Mouse (Mus musculus) CH12.LX (cell line): ENCODE results near the gene Blcap. TPM values are rescaled to one million over a fixed set of nuclear protein-coding genes. Genes with fewer than 3 reads are reported as not detected.

ENCODE experiments used
- DNase-seq: peaks from one replicate; pipeline ENCODE4 v3.0.0-alpha.2; 2013; ENCODE audit errors: extremely low read depth
- H3K27ac ChIP-seq: 2 replicates; pipeline ENCODE4 v1.5.1; 2012; ENCODE audit warnings: low read depth, mild to moderate bottlenecking, control low read depth, moderate library complexity; ENCODE audit not compliant: insufficient read depth
- H3K27me3 ChIP-seq: replicated peaks from 2 replicates; pipeline ENCODE3; 2012; ENCODE audit warnings: inconsistent platforms
- H3K36me3 ChIP-seq, 2 experiments: replicated peaks in 1 of 2; 2 replicates each; pipeline versions ENCODE3 to v1.6.1; 2012; ENCODE audit warnings: inconsistent platforms in 1 of 2, low read length in 1 of 2, mild to moderate bottlenecking in 1 of 2, mixed read lengths in 1 of 2, moderate library complexity in 1 of 2; ENCODE audit not compliant: control insufficient read depth in 1 of 2, insufficient read depth in 1 of 2
- H3K4me1 ChIP-seq, 2 experiments: 2 replicates each; pipeline ENCODE4 v1.6.1; 2012; ENCODE audit warnings: inconsistent platforms in 1 of 2, moderate library complexity in 1 of 2; ENCODE audit not compliant: insufficient read depth in 2 of 2, control insufficient read depth in 1 of 2
- H3K4me2 ChIP-seq: 2 replicates; pipeline ENCODE4 v1.6.1; 2012; ENCODE audit warnings: low read depth, mild to moderate bottlenecking, control low read depth; ENCODE audit not compliant: poor library complexity, insufficient read depth, severe bottlenecking
- H3K4me3 ChIP-seq, 3 experiments: fragments of 150-350 bp in 1 of 3; sonication (generic) in 1 of 3; replicated peaks in 1 of 3; 2 replicates each; pipeline versions ENCODE3 to v1.5.1; 2011 to 2012; ENCODE audit warnings: low read depth in 2 of 3, low read length in 2 of 3, mild to moderate bottlenecking in 2 of 3, moderate library complexity in 2 of 3, control low read depth in 1 of 3, improper control_type of control experiment in 1 of 3, inconsistent platforms in 1 of 3, mixed read lengths in 1 of 3; ENCODE audit not compliant: poor library complexity in 1 of 3
- H3K79me2 ChIP-seq: replicated peaks from 2 replicates; pipeline ENCODE4 v1.6.1; 2012; ENCODE audit warnings: mild to moderate bottlenecking, moderate library complexity; ENCODE audit not compliant: control insufficient read depth, poor library complexity, insufficient read depth, severe bottlenecking; ENCODE audit errors: extremely low read depth
- H3K9ac ChIP-seq: 2 replicates; pipeline ENCODE4 v1.6.1; 2012; ENCODE audit warnings: low read depth, mild to moderate bottlenecking, control low read depth, moderate library complexity; ENCODE audit not compliant: insufficient read depth
- H3K9me3 ChIP-seq: replicated peaks from 2 replicates; pipeline ENCODE3; 2012; ENCODE audit warnings: low read length, inconsistent platforms, mixed read lengths
- CHD1 ChIP-seq: IDR thresholded peaks from 2 replicates; pipeline ENCODE4 v1.6.1; 2012; ENCODE audit warnings: low read depth, low read length, improper control_type of control experiment, inconsistent platforms
- GABPA ChIP-seq: IDR thresholded peaks from 2 replicates; pipeline ENCODE4 v1.6.1; 2012; ENCODE audit warnings: low read depth, low read length, improper control_type of control experiment, inconsistent platforms; ENCODE audit not compliant: insufficient replicate concordance
- IRF4 ChIP-seq: IDR thresholded peaks from 2 replicates; pipeline ENCODE4 v1.6.1; 2014; ENCODE audit warnings: low read depth, mild to moderate bottlenecking, inconsistent platforms, low read length, improper control_type of control experiment
- JUN ChIP-seq: IDR thresholded peaks from 2 replicates; pipeline ENCODE4 v1.6.1; 2011; ENCODE audit warnings: low read depth, mild to moderate bottlenecking, low read length, improper control_type of control experiment, moderate library complexity; ENCODE audit not compliant: insufficient read depth
- KAT2A ChIP-seq: IDR thresholded peaks from 2 replicates; pipeline ENCODE4 v1.6.1; 2012; ENCODE audit warnings: low read length, improper control_type of control experiment, inconsistent platforms; ENCODE audit not compliant: insufficient replicate concordance
- MXI1 ChIP-seq: IDR thresholded peaks from 2 replicates; pipeline ENCODE4 v1.6.1; 2011; ENCODE audit warnings: mild to moderate bottlenecking, low read depth, low read length, improper control_type of control experiment
- MYC ChIP-seq: IDR thresholded peaks from 2 replicates; pipeline ENCODE4 v1.6.1; 2011; ENCODE audit warnings: low read depth, mild to moderate bottlenecking, improper control_type of control experiment, low read length
- NELFE ChIP-seq: IDR thresholded peaks from 2 replicates; pipeline ENCODE4 v1.6.1; 2011; ENCODE audit warnings: low read depth, low read length, improper control_type of control experiment
- POLR2A ChIP-seq: IDR thresholded peaks from 2 replicates; pipeline ENCODE4 v1.6.1; 2011; ENCODE audit warnings: low read depth, mild to moderate bottlenecking, improper control_type of control experiment, low read length
- SIN3A ChIP-seq: IDR thresholded peaks from 2 replicates; pipeline ENCODE4 v1.6.1; 2012; ENCODE audit warnings: low read length, improper control_type of control experiment, inconsistent platforms
- TBP ChIP-seq: conservative IDR thresholded peaks from 2 replicates; pipeline ENCODE4 v1.6.1; 2011; ENCODE audit warnings: low read depth, low read length, improper control_type of control experiment
- TCF12 ChIP-seq: IDR thresholded peaks from 2 replicates; pipeline ENCODE4 v1.6.1; 2014; ENCODE audit warnings: low read depth, mild to moderate bottlenecking, inconsistent platforms, low read length, improper control_type of control experiment
- USF2 ChIP-seq: conservative IDR thresholded peaks from 2 replicates; pipeline ENCODE4 v1.6.1; 2011; ENCODE audit warnings: low read depth, low read length, improper control_type of control experiment
- ZC3H11A ChIP-seq: IDR thresholded peaks from 2 replicates; pipeline ENCODE4 v1.6.1; 2012; ENCODE audit warnings: low read depth, mild to moderate bottlenecking, inconsistent platforms, low read length, improper control_type of control experiment
- dilution Hi-C: fragments of 300-500 bp; cut with MboI; formaldehyde crosslinking; loops from 2 replicates; pipeline ENCODE4 v1.14.3; 2020; ENCODE audit warnings: low sequenced_read_pairs; ENCODE audit not compliant: extremely low pct_unique_long_range_greater_than_20kb, extremely low pct_ligation_motif_present
- in situ Hi-C: fragments of 300-500 bp; cut with MboI; formaldehyde crosslinking; loops from 3 replicates; pipeline ENCODE4 v1.14.3; 2019; ENCODE audit warnings: low sequenced_read_pairs, low pct_ligation_motif_present, low pct_unique_long_range_greater_than_20kb, mixed read lengths
- polyA plus RNA-seq: library from polyadenylated mRNA; unstranded; fragments of >175 nt; gene quantifications from 2 replicates; pipeline ENCODE4 v1.2.1, GENCODE M21; 2012; ENCODE audit warnings: low read depth; ENCODE audit not compliant: insufficient read length
- total RNA-seq, 2 experiments: library from RNA; depleted of rRNA; stranded (reverse); fragments of 300-350 nt in 1 of 2; fragments of >200 nt in 1 of 2; gene quantifications; 2 replicates each; pipeline ENCODE4 v1.2.3; 2012 to 2014

Blcap gene
- total and polyA plus RNA-seq, 3 experiments: 14.0 to 18.9 (median 16.0) TPM

GRCm38 (mm10) chr2:157509182-157509581 lies 61.9 kb downstream of the Blcap start:
- TF ChIP-seq NELFE (no peak), USF2 (no peak), JUN (no peak), POLR2A (no peak), MXI1 (no peak), CHD1 (no peak)
- TF ChIP-seq, all 38 proteins: peak for 0
- no peaks in the 10 kb centered on the region for H3K9me3 ChIP-seq

GRCm38 (mm10) chr2:157506779-157507178 lies 64.3 kb downstream of the Blcap start:
- in situ Hi-C loops (no loop called here), dilution Hi-C loops (no loop called here)
- Histone ChIP-seq H3K79me2 (no peaks in the 10 kb centered on the region), H3K4me2 (no peak overlapping the region), H3K9ac (no peak overlapping the region), H3K27ac (no peak overlapping the region), H3K27me3 (peaks cover 97% of the 10 kb centered on the region), H3K9me3 (no peaks in the 10 kb centered on the region), H3K36me3 (no peaks in the 10 kb centered on the region), H3K4me3 (no peak overlapping the region), H3K4me1 (no peaks in the 10 kb centered on the region)
- no peak for TF ChIP-seq MYC
- TF ChIP-seq TBP: no peak
- no peak for TF ChIP-seq SIN3A
- no peak for TF ChIP-seq TCF12
- no peak for TF ChIP-seq IRF4
- TF ChIP-seq ZC3H11A: no peak
- no peak for TF ChIP-seq GABPA
- TF ChIP-seq KAT2A: no peak
- DNase-seq: no peak

More at GRCm38 (mm10) chr2:157509182-157509581, 61.9 kb downstream of the Blcap start:
- DNase-seq: no peak
- Histone ChIP-seq H3K27me3 (peaks cover 98% of the 10 kb centered on the region), H3K27ac (no peak overlapping the region), H3K9ac (no peak overlapping the region), H3K79me2 (no peaks in the 10 kb centered on the region), H3K36me3 (no peaks in the 10 kb centered on the region), H3K4me3 (no peak overlapping the region), H3K4me2 (no peak overlapping the region), H3K4me1 (no peaks in the 10 kb centered on the region)
- in situ Hi-C loops (no loop called here), dilution Hi-C loops (no loop called here)

Other genes starting within 250 kb of the Blcap start
- gene Ghrh, start 223.8 kb downstream of the Blcap start, total RNA-seq (2012; rRNA removed): not detected in 2 replicates
- gene Ghrh, start 223.8 kb downstream of the Blcap start, total RNA-seq (2014; rRNA removed): not detected in 2 replicates
- gene Ghrh, start 223.8 kb downstream of the Blcap start, polyA plus RNA-seq: not detected in 2 replicates
- gene Manbal, start 203.7 kb downstream of the Blcap start, total RNA-seq (2012; rRNA removed): 15.4 and 17.0 TPM in 2 replicates
- gene Manbal, start 203.7 kb downstream of the Blcap start, total RNA-seq (2014; rRNA removed): 10.8 and 13.7 TPM in 2 replicates
- 21.7 and 29.4 TPM in 2 replicates for gene Manbal, start 203.7 kb downstream of the Blcap start, polyA plus RNA-seq
- gene Src, start 152.8 kb downstream of the Blcap start, total RNA-seq (2012; rRNA removed): 0.25 and 0.29 TPM in 2 replicates
- gene Src, start 152.8 kb downstream of the Blcap start, total RNA-seq (2014; rRNA removed): 0.20 and 0.31 TPM in 2 replicates
- gene Src, start 152.8 kb downstream of the Blcap start, polyA plus RNA-seq: 0.37 and 0.38 TPM in 2 replicates
- gene Nnat, start 11.2 kb downstream of the Blcap start, total RNA-seq (2012; rRNA removed): 0.38 and 0.76 TPM in 2 replicates
- gene Nnat, start 11.2 kb downstream of the Blcap start, total RNA-seq (2014; rRNA removed): not detected in 2 replicates
- 0.19 and 0.84 TPM in 2 replicates for gene Nnat, start 11.2 kb downstream of the Blcap start, polyA plus RNA-seq
- gene Ctnnbl1, start 166.1 kb upstream of the Blcap start, total RNA-seq (2012; rRNA removed): 57.2 and 66.0 TPM in 2 replicates
- gene Ctnnbl1, start 166.1 kb upstream of the Blcap start, total RNA-seq (2014; rRNA removed): 48.6 and 52.0 TPM in 2 replicates
- gene Ctnnbl1, start 166.1 kb upstream of the Blcap start, polyA plus RNA-seq: 46.0 and 51.7 TPM in 2 replicates